Mouse (Mus musculus) small intestine, adult 2 months (tissue): Measurements from ENCODE around the gene Clcf1.

Experiments
- CTCF ChIP-seq: fragments of 200-500 bp; IDR thresholded peaks from 2 replicates; pipeline ENCODE4 v1.5.1; 2012; ENCODE audit warnings: low read depth, mild to moderate bottlenecking, control low read depth, inconsistent platforms, low read length, moderate library complexity, mixed read lengths; ENCODE audit not compliant: insufficient replicate concordance, insufficient read length; ENCODE audit errors: extremely low read depth
- POLR2A ChIP-seq: fragments of 200-500 bp; IDR thresholded peaks from 2 replicates; pipeline ENCODE4 v1.6.1; 2012; ENCODE audit warnings: low read depth, mild to moderate bottlenecking, control low read depth, inconsistent platforms, low read length, moderate library complexity

DNA sequence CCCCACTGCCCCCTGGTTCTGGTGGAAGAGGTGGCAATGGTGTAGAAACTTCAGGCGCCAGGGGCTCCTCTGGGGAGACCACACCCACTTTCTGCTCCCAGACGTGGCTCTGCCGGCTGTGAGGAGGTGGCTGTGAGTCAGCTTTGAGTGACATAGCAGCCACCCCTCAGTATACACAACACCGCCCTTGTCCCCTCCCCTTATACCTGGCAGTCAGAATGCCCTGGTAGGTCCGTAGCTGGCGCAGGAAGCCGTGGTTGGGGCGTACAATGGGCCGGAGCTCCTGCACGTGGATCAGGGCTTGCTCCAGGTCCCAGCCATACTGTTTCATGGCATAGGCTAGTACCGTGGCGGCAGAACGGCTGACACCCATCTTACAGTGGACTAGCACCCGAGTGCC, 49.7 kb downstream of the Clcf1 start:
- TF ChIP-seq CTCF, result no peak
- TF ChIP-seq POLR2A, result no peak
